Mouse (Mus musculus) skeletal muscle tissue, adult 2 months (tissue): ENCODE measurements at regions not wholly inside any gene's neighbourhood (a gene's known extent, or its start where the extent isn't known, plus 50 kb on each side); places are given as distances from the start of the nearest gene placed in this dataset.

Experiments
- DNase-seq: peaks from one replicate; pipeline ENCODE4 v3.0.0-alpha.2; 2012; ENCODE audit warnings: low read depth, low spot score

- no peak for DNase-seq
Observed at GRCm38 (mm10) chr14:102403397-102404115, 578.9 kb downstream of the Kctd12 start.

- no peak for DNase-seq
Observed at GRCm38 (mm10) chr14:102402061-102402689, 580.3 kb downstream of the Kctd12 start.

- DNase-seq, result no peak
Observed at GRCm38 (mm10) chr14:102396036-102396734, 586.3 kb downstream of the Kctd12 start.

GRCm38 (mm10) chr14:102392351-102392750 is 590.1 kb downstream of the Kctd12 start:
- DNase-seq, result no peak

GRCm38 (mm10) chr14:102372994-102373567 is 609.4 kb downstream of the Kctd12 start:
- no peak for DNase-seq

- no peak for DNase-seq
Observed at GRCm38 (mm10) chr14:102361589-102361988, 620.8 kb downstream of the Kctd12 start.

GRCm38 (mm10) chr14:102329409-102329808 is 599.7 kb downstream of the Lmo7 start:
- DNase-seq, result no peak

- DNase-seq, result no peak
Observed at GRCm38 (mm10) chr14:102306332-102306731, 576.6 kb downstream of the Lmo7 start.

GRCm38 (mm10) chr14:102302826-102303225 is 573.1 kb downstream of the Lmo7 start:
- DNase-seq, result peak; percentile 18

GRCm38 (mm10) chr14:102300251-102300650 is 570.5 kb downstream of the Lmo7 start:
- DNase-seq, result no peak

- DNase-seq, result no peak
Observed at GRCm38 (mm10) chr14:102291361-102291760, 561.6 kb downstream of the Lmo7 start.

GRCm38 (mm10) chr14:102250076-102250475 is 520.3 kb downstream of the Lmo7 start:
- DNase-seq, result no peak

GRCm38 (mm10) chr14:102248581-102248980 is 518.8 kb downstream of the Lmo7 start:
- no peak for DNase-seq

- no peak for DNase-seq
Observed at GRCm38 (mm10) chr14:102248023-102248422, 518.3 kb downstream of the Lmo7 start.

- DNase-seq, result no peak
Observed at GRCm38 (mm10) chr14:102243806-102244536, 514.2 kb downstream of the Lmo7 start.

GRCm38 (mm10) chr14:102216581-102217368 is 487.0 kb downstream of the Lmo7 start:
- DNase-seq, result no peak

- DNase-seq, result no peak
Observed at GRCm38 (mm10) chr14:102215267-102215964, 485.7 kb downstream of the Lmo7 start.

GRCm38 (mm10) chr14:102212079-102212478 is 482.3 kb downstream of the Lmo7 start:
- DNase-seq, result peak; percentile 28

- DNase-seq, result no peak
Observed at GRCm38 (mm10) chr14:102204881-102205671, 475.3 kb downstream of the Lmo7 start.
